Mouse (Mus musculus) heart, embryonic 12.5 days (tissue): ENCODE results near the gene Ostf1. TPM values are rescaled to one million over a fixed set of nuclear protein-coding genes. Genes with fewer than 3 reads are reported as not detected.
A peak's percentile ranks its signal among the peaks of the same experiment; 100 is the strongest.

Source experiments
- ATAC-seq: fragments of 200-750 bp; cut with Nextera tagmentation; 2 replicates; pipeline ENCODE4 v1.8.0; 2017; ENCODE audit warnings: moderate TSS enrichment, moderate library complexity; ENCODE audit not compliant: insufficient number of reproducible peaks, low FRiP score
- H3K27ac ChIP-seq: fragments of 300-500 bp; sonication (generic); 2 replicates; pipeline ENCODE4 v1.5.1; 2016; ENCODE audit warnings: mild to moderate bottlenecking, moderate library complexity; ENCODE audit not compliant: poor library complexity, severe bottlenecking
- H3K27me3 ChIP-seq: fragments of 300-500 bp; sonication (generic); replicated peaks from 2 replicates; pipeline ENCODE4 v1.6.1; 2016; ENCODE audit warnings: mild to moderate bottlenecking, moderate library complexity
- H3K36me3 ChIP-seq: fragments of 300-500 bp; sonication (generic); 2 replicates; pipeline ENCODE4 v1.6.1; 2016; ENCODE audit warnings: mild to moderate bottlenecking, moderate library complexity
- H3K4me1 ChIP-seq: fragments of 300-500 bp; sonication (generic); replicated peaks from 2 replicates; pipeline ENCODE4 v1.6.1; 2016; ENCODE audit warnings: mild to moderate bottlenecking
- H3K4me2 ChIP-seq: fragments of 300-500 bp; sonication (generic); 2 replicates; pipeline ENCODE4 v1.6.1; 2016; ENCODE audit warnings: mild to moderate bottlenecking, moderate library complexity
- H3K4me3 ChIP-seq: fragments of 300-500 bp; sonication (generic); 2 replicates; pipeline ENCODE4 v1.5.1; 2016; ENCODE audit warnings: mild to moderate bottlenecking
- H3K9ac ChIP-seq: fragments of 300-500 bp; sonication (generic); 2 replicates; pipeline ENCODE4 v1.6.1; 2016; ENCODE audit warnings: mild to moderate bottlenecking, moderate library complexity
- H3K9me3 ChIP-seq: fragments of 300-500 bp; sonication (generic); replicated peaks from 2 replicates; pipeline ENCODE4 v1.6.1; 2016; ENCODE audit warnings: mild to moderate bottlenecking, moderate library complexity
- WGBS: fragments of 180-500 bp; shearing (Covaris S2); methylation state at CpG from one replicate; pipeline ENCODE4 v1.1.7; 2016; 5-methylcytosine and 5-hydroxymethylcytosine counted together
- polyA plus RNA-seq: library from polyadenylated mRNA; unstranded; fragments of >200 nt; fragmentation: Nextera tagmentation; extraction: Ambion mirVana; gene quantifications from 2 replicates; pipeline ENCODE4 v1.2.1, GENCODE M21; 2016

The Ostf1 gene
- polyA plus RNA-seq, 1 experiment from 2014 or later: 59.5 TPM

- Histone ChIP-seq H3K27me3 (no peaks in the 10 kb centered on the region), H3K4me2 (no peak overlapping the region), H3K9me3 (no peaks in the 10 kb centered on the region), H3K4me3 (no peak overlapping the region), H3K36me3 (peaks cover 3% of the 10 kb centered on the region; the same call in 1 of the 2 replicates), H3K27ac (no peak overlapping the region), H3K4me1 (peaks cover 23% of the 10 kb centered on the region), H3K9ac (no peak overlapping the region)
- ATAC-seq: no peak
- WGBS: 55% methylated on average over 3 of the region's 3 CpGs
Measured at GRCm38 (mm10) chr19:18646397-18646796, 14.8 kb upstream of the Ostf1 start.

GRCm38 (mm10) chr19:18644084-18644483 is 12.5 kb upstream of the Ostf1 start:
- 50% methylated on average over 6 of the region's 6 CpGs for WGBS
- no peaks in the 10 kb centered on the region for H3K27me3 ChIP-seq
- H3K4me1 ChIP-seq: peaks cover 20% of the 10 kb centered on the region
- H3K27ac ChIP-seq: no peak overlapping the region
- peak; percentile 62; the same call in 1 of the 2 replicates for ATAC-seq
- H3K4me2 ChIP-seq: no peak overlapping the region
- H3K9me3 ChIP-seq: no peaks in the 10 kb centered on the region
- H3K9ac ChIP-seq: no peak overlapping the region
- no peak overlapping the region for H3K4me3 ChIP-seq
- H3K36me3 ChIP-seq: peaks cover 3% of the 10 kb centered on the region; the same call in 1 of the 2 replicates

GRCm38 (mm10) chr19:18643411-18643810 is 11.8 kb upstream of the Ostf1 start:
- Histone ChIP-seq H3K9me3 (no peaks in the 10 kb centered on the region), H3K27ac (no peak overlapping the region), H3K36me3 (peaks cover 3% of the 10 kb centered on the region; the same call in 1 of the 2 replicates), H3K9ac (no peak overlapping the region), H3K4me2 (no peak overlapping the region), H3K4me1 (peaks cover 20% of the 10 kb centered on the region), H3K4me3 (no peak overlapping the region), H3K27me3 (no peaks in the 10 kb centered on the region)
- 59% methylated on average over 4 of the region's 4 CpGs for WGBS
- ATAC-seq: no peak

DNA sequence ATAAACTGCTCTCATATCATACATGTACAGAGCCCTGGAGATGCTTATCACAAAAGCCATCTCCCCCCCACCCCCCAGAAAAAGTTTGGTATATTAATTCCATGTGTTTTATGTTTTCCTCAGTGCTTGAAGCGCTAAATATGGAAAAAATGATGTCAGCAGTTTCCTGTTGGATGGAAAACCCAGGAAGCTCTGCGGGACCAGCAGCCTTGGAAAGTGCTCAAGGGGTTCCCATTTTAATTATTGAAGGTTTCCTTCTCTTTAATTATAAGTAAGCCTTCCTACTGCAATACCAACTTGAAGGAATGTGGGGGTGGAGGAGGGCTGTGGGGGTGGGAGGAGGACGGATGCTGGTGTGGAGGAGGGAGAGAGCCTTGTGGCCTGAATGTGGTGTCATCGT is 9.4 kb upstream of the Ostf1 start:
- 65% methylated on average over 4 of the region's 4 CpGs for WGBS
- no peaks in the 10 kb centered on the region for H3K9me3 ChIP-seq
- peaks cover 5% of the 10 kb centered on the region; the same call in 1 of the 2 replicates for H3K36me3 ChIP-seq

DNA sequence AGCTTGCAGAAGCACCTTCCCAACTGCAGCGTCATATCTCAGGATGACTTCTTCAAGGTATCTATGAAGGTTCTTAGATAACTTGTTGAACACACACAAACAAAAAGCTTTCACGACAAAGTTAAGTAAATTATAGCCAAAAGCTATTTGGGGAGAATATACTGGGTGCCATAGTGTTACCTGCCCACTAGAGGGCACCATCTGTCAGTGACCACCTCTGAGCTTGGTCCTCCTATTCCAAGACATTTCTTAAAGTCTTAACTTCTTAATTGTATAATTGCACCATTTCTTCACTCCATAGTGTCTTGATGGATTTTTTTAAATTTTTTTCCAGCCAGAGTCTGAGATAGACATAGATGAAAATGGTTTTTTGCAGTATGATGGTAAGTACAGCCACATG is 7.9 kb upstream of the Ostf1 start:
- ATAC-seq: no peak
- no peak overlapping the region for H3K9ac ChIP-seq
- WGBS: 25% methylated on average over 2 of the region's 2 CpGs

More for the DNA sequence above, 9.4 kb upstream of the Ostf1 start:
- Histone ChIP-seq H3K9ac (no peak overlapping the region), H3K27ac (no peak overlapping the region), H3K4me2 (no peak overlapping the region), H3K4me1 (peaks cover 4% of the 10 kb centered on the region; the same call in 1 of the 2 replicates), H3K27me3 (no peaks in the 10 kb centered on the region), H3K4me3 (no peak overlapping the region)
- no peak for ATAC-seq

DNA sequence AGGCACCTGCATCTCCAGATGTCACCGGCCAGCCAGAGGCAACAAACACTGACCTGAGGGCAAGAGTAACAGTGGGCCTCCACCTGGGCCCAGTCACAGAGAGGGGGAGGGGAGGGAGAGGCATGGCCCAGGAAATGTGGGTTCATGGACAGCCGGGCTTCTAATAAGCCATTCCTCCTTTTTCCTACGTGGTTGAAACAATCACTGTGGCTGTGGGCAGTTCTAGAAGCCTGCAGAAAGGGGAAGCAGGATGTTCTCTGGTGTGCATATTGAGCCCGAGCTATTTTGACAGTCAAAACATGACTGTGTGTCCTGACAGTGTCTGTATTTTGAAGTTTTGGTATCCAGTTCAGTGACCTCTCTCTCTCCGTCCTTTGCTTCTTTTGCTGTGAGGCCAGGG is 7.3 kb upstream of the Ostf1 start:
- H3K9me3 ChIP-seq: no peaks in the 10 kb centered on the region
- no peak overlapping the region for H3K27ac ChIP-seq
- H3K4me1 ChIP-seq: no peaks in the 10 kb centered on the region
- peaks cover 6% of the 10 kb centered on the region; the same call in 1 of the 2 replicates for H3K36me3 ChIP-seq
- no peaks in the 10 kb centered on the region for H3K27me3 ChIP-seq
- ATAC-seq: no peak
- H3K4me3 ChIP-seq: no peak overlapping the region
- 68% methylated on average over 5 of the region's 5 CpGs for WGBS
- H3K4me2 ChIP-seq: no peak overlapping the region
- no peak overlapping the region for H3K9ac ChIP-seq

More for the DNA sequence above, 7.9 kb upstream of the Ostf1 start:
- Histone ChIP-seq H3K4me3 (no peak overlapping the region), H3K9me3 (no peaks in the 10 kb centered on the region), H3K27me3 (no peaks in the 10 kb centered on the region), H3K27ac (no peak overlapping the region), H3K4me2 (no peak overlapping the region), H3K4me1 (peaks cover 4% of the 10 kb centered on the region; the same call in 1 of the 2 replicates), H3K36me3 (peaks cover 6% of the 10 kb centered on the region; the same call in 1 of the 2 replicates)

DNA sequence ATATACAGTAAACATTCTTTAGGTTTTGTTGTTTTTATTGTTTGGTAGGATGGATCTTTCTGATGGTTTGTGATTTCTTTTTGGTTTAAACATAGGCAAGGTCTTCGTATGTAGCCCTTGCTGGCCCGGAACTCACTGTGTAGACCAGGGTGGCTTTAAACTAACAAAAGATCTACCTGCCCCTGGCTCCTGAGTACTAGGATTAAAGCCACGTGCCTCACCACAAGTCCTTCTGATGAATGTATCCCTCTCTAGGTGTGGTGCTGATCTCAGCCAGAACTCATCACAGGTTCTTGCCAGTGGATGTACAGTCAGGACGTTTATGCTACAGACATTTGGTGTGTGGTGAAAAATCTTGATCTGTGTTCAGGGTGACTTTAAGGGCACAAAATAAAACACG is 6.3 kb upstream of the Ostf1 start:
- peaks cover 6% of the 10 kb centered on the region; the same call in 1 of the 2 replicates for H3K36me3 ChIP-seq
- H3K9ac ChIP-seq: no peak overlapping the region
- H3K4me1 ChIP-seq: no peaks in the 10 kb centered on the region
- H3K27me3 ChIP-seq: no peaks in the 10 kb centered on the region
- ATAC-seq: no peak
- no peak overlapping the region for H3K27ac ChIP-seq
- no peak overlapping the region for H3K4me2 ChIP-seq
- no peak overlapping the region for H3K4me3 ChIP-seq
- no peaks in the 10 kb centered on the region for H3K9me3 ChIP-seq
- 74% methylated on average over 5 of the region's 5 CpGs for WGBS

- no peak for ATAC-seq
Measured at GRCm38 (mm10) chr19:18632231-18633185, 885 bp upstream of the Ostf1 start.

GRCm38 (mm10) chr19:18631161-18631643 is 421 bp downstream of the Ostf1 start:
- Histone ChIP-seq H3K36me3 (0 out of 2 replicates have a peak, but pooled peaks cover 3% of the 10 kb centered on the region), H3K4me2 (peak overlapping the region; percentile 70), H3K9me3 (no peaks in the 10 kb centered on the region), H3K27ac (peak overlapping the region; percentile 76), H3K9ac (peak overlapping the region; percentile 83), H3K4me3 (peak overlapping the region; percentile 75), H3K27me3 (no peaks in the 10 kb centered on the region), H3K4me1 (peaks cover 10% of the 10 kb centered on the region)
- peak; percentile 81 for ATAC-seq
- under 1% methylated on average over 40 of the region's 40 CpGs for WGBS

More at GRCm38 (mm10) chr19:18632231-18633185, 885 bp upstream of the Ostf1 start:
- Histone ChIP-seq H3K4me2 (peak overlapping the region; percentile 70), H3K27ac (no peak overlapping the region), H3K4me1 (peaks cover 10% of the 10 kb centered on the region), H3K36me3 (0 out of 2 replicates have a peak, but pooled peaks cover 3% of the 10 kb centered on the region), H3K27me3 (no peaks in the 10 kb centered on the region), H3K4me3 (peak overlapping the region; percentile 75), H3K9me3 (no peaks in the 10 kb centered on the region), H3K9ac (peak overlapping the region; percentile 51; the same call in 1 of the 2 replicates)
- WGBS: 60% methylated on average over 13 of the region's 13 CpGs

GRCm38 (mm10) chr19:18630221-18631119 is 1.2 kb downstream of the Ostf1 start:
- no peak for ATAC-seq
- Histone ChIP-seq H3K36me3 (no peaks in the 10 kb centered on the region), H3K27ac (peak overlapping the region; percentile 76), H3K4me1 (peaks cover 10% of the 10 kb centered on the region), H3K9ac (peak overlapping the region; percentile 83), H3K9me3 (no peaks in the 10 kb centered on the region), H3K4me3 (peak overlapping the region; percentile 75), H3K27me3 (no peaks in the 10 kb centered on the region), H3K4me2 (peak overlapping the region; percentile 70)
- WGBS: 8% methylated on average over 17 of the region's 17 CpGs
